Mouse (Mus musculus) left cerebral cortex, adult 9 months (tissue): ENCODE measurements at regions not wholly inside any gene's neighbourhood (a gene's known extent, or its start where the extent isn't known, plus 50 kb on each side); places are given as distances from the start of the nearest gene placed in this dataset.
A peak's percentile ranks its signal among the peaks of the same experiment; 100 is the strongest.

Experiments used
- DNase-seq, 2 experiments: peaks; one replicate each; pipeline ENCODE4 v3.0.0; 2022; ENCODE audit warnings: low spot score in 2 of 2

- no peak for DNase-seq
Observed at GRCm38 (mm10) chr4:153019211-153019610, 463.4 kb downstream of the Ajap1 start.

DNA sequence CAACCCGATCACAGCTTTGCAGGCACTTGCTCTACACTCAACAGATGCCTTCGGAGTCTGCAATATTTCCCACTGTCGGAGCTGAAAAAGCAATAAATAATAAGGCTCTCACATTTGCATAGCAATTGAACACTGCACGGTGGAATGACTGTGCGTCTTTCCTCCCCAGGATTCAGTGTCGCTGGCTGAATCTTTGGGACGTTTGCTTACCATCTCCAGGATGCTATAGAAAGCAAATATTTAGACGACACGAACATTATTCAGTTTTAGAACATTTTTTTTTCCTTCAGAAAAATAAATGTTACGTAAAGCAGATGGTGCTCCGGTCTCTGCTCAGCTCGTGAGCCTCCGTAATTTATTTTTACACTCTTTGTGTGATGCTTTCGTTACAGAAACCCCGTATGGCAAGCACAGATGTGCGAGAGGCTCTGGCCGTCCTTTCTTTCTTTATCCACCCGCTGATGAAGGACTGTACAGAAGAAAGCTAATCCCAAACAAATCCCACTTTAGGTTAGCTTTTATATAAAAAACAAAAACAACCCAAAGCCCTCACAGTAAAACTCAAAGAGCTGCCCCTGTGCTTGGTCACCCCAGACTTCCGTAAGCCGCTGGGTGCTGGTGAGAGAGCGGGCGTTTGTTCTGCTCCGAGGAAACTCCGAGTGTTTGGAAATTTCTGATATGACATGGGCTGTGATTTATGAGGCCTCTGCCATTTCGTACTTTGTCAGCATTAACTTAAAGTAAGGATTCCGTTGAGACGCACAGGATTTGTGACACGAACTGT lies 464.3 kb downstream of the Ajap1 start:
- peak; percentile 59 to 74 for DNase-seq

DNA sequence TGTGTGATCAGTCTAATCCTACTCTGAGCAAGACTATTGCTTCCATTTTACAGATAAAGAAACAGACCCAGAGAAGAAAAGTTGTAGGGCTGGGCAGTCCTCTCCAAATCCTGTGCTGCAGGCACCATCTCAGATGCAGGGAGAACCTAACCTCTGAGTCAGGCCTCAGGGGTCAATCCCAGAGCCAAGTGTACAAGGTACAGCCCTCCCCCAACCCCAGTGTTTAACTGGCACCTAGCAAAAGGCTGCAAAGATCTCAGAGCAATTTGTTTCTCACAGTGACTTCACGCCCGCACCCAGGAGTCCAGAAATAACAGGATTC lies 464.8 kb downstream of the Ajap1 start:
- DNase-seq: no peak

GRCm38 (mm10) chr4:153003338-153003737 lies 479.3 kb downstream of the Ajap1 start:
- DNase-seq: no peak

DNA sequence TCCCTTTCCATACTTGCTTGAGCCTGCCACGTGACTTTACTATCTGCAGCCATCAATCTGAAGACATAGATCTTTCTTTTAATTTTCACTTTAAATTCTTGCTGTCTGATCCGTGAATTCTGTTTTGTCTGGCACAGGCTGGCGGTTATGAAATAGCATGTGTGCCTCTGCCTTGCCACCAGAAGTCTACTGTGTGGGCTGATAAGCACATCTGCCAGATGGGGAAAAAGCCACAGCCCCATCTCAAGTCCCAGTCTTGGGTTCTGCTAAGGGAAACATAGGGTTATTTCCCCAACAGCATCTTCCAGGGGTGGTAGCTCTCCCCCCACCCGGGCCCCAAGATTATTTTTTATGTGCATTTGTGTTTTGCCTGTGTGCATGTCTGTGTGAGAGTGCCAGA lies 480.1 kb downstream of the Ajap1 start:
- peak in 1 of 2 experiments; percentile 41 for DNase-seq

GRCm38 (mm10) chr4:153001761-153002160 lies 480.9 kb downstream of the Ajap1 start:
- no peak for DNase-seq

GRCm38 (mm10) chr4:152999526-152999925 lies 483.1 kb downstream of the Ajap1 start:
- no peak for DNase-seq

DNA sequence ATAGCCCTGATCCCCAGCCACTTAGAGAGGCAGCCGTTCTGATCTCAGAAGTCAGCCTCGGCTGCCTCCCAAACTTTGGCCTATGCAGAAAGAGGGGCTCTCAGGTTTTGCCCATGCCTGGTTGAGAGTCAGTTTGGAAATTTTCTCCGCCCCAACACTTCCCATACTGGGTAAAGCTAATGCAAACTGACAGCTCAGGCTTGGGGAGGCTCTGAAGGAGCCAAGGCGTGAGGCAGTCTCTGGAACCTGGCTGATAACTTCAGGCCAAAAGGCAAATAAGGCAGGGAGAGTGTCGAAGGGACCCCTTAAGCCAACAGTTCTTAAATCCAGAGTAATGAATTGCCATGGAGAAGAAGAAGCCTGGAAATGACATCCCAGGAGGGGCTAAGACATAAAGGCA lies 485.4 kb downstream of the Ajap1 start:
- DNase-seq: no peak

DNA sequence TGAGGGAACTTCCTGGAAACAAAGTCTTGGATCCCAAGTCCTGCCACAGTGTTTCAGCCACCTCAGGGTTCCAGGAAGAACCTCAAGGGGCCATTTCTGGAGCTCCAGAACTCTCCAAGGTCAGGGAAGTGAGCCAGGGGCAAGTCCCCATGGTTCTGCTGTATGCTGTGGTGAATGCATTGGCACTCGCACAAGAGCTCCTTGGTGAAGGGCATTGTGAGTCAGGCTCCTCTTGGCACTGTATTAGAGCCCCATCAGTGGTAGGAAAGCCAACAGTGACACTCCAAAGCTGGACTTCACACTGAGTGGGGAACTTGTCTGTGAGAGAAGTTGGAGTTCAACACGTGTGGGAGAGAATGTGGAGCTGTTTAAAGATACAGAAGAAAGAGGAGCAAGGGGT lies 486.0 kb downstream of the Ajap1 start:
- DNase-seq: no peak

- DNase-seq: no peak
Observed at GRCm38 (mm10) chr4:152995052-152995595, 487.5 kb downstream of the Ajap1 start.

GRCm38 (mm10) chr4:152994206-152994605 lies 488.4 kb downstream of the Ajap1 start:
- DNase-seq: no peak

DNA sequence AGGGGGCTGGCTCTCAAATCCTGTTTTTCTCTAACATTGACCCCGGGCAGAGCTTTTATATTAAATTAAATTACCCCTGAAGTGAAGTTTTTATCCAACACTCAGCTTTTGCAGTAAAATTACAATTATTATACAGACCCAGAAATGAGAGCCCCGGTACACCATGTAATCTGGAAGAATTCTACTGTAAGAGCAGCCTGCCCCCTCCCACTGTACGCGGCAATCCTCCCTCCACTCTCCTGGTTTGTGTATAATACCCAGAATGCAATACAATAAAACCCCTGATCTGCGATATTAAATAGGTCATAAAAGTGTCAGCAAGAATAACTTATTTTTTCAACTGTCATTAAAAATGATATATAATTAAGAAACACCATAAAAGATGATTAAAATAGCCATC lies 492.3 kb downstream of the Ajap1 start:
- no peak for DNase-seq

GRCm38 (mm10) chr4:152987726-152988125 lies 494.9 kb downstream of the Ajap1 start:
- DNase-seq: peak in 1 of 2 experiments; percentile 15

DNA sequence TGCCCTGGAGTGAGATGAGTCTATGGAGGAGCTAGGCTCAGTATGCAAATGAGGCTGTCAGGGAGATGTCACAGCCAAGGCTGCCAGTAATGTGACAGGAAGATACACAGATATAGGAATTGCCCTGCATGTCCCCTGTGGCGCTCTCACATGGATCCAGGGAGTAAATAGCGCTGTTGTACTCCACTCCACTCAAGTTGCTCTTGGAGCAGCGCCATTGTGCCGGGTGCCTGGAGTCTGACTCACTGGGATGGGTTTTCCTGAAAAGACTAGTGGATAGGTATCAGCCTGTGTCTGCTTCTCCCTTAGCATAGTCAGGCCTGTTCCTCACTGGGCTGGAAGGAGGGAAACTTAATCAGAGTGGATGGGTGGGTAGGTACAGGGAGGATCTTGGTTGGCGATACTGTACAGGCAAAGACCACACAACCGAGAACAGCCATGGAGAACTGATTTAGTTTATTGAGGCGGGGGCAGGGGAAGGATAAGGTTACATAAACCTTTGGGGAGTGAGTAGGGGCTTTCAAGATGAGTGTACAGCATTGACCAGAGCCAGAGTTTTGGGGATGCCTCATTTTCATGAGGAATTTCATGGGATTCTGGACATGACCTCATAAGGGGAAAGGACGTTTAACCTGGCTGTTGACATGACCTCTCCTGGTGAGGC lies 497.5 kb upstream of the Kcnab2 start:
- DNase-seq: no peak

GRCm38 (mm10) chr4:152963001-152963400 lies 485.3 kb upstream of the Kcnab2 start:
- DNase-seq: no peak

- DNase-seq: no peak
Observed at GRCm38 (mm10) chr4:152962165-152962564, 484.5 kb upstream of the Kcnab2 start.

DNA sequence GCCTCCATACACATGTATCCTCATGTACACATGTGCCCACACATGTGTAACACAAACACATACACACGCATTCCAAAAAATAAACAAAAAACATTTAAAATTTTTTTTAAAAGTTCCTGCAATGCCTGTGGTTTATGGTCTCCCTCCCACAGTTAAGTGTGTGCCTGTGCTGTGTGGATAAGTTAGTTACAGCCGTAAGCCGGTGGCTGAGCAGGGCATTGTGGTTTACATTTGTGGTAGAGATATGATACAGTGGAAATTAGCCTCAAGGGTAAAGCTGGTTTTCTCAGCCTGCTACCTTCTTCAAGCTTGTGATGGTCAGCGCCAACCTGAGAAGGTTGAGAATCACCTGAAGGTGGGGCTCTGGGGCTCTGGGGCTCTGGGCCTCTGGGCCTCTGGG lies 484.0 kb upstream of the Kcnab2 start:
- DNase-seq: no peak

GRCm38 (mm10) chr4:152959627-152960230 lies 482.1 kb upstream of the Kcnab2 start:
- peak; percentile 23 to 62 for DNase-seq

DNA sequence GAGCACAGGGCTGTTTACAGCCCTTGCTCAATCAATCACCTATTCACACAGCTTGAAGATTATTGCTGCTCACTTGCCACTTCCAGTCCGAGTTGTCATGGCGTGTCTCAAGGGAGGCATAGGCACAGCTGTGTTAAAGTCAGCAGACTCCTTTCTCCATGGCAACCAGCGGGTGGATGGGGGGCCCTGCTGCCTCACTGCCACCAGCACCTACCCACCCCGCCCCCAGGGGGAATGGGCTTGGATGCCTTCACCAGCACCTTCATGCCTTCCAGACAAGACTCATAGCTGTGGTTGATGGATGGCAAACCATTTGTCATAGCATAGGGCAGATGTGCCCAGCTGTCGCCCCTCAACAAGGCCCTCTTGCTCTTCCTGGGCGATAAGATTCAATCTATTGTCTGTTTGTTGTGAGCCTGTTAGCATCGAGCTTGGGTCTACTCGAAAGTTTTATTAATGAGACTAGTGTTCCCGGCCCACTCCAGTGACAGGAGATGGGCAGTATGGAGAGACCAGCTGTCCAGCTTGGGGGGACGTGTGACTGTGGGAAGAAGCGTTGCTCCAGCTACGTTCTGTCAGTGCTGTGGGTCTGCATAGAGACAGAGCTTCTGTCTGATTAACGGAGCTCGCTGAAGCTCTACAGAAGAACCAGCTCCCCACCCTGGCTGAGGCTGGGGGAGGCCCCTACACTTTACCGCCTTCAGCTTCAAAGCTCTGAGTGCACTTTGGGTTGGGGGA lies 475.7 kb upstream of the Kcnab2 start:
- no peak for DNase-seq

DNA sequence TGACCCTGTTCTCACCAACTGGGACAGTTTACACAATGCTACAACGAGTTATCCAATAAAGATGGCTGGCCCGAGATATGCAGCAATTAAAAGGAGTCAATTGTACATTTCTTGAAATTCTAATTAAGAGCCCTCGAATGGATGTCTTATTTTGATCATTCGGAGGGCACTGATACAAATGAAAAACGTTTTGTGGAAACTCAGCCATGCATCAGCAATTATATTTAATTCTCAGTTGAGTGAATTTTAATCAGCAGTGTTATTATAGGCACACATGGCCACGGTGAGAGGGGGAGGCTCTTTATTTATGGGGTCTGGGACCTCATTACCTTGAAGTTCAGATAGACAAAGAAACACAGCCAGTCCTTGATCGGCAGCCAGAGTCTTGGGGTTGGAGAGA lies 471.3 kb upstream of the Kcnab2 start:
- no peak for DNase-seq

DNA sequence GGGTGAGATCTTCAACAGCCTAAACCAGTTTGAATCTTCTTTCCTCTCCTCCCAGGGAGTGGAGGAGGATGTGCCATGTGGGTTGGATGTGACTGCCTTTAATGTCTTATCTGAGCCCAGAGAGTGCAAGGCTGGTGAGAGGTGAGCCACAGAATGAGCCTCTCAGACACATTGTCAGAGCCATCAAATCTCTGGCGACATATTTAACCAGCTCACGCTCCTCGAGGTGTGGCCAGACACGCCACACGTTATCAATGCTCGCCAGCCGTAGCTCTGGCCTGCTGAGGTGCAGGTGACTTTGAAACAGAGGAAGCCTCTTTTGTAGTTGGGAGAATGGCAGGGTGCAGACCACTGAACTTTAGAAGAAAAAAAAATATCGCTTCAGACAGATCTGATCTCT lies 463.5 kb upstream of the Kcnab2 start:
- DNase-seq: no peak

DNA sequence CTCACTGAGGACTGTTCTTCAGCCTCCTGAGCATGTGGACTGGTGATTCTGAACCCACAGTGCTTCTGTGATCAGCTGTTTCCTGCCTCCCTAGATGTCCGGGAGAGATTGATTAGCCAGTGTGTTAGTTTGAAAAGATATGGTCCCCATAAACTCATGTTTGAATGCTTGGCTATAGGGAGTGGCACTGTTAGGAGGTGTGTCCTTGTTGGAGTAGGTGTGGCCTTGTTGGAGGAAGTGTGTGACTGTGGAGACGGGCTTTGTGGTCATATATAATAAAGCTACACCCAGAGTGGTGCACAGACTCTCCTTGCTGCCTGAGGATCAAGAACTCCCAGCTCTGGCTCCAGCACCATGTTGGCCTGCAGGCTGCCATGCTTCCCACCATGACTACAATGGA lies 458.9 kb upstream of the Kcnab2 start:
- no peak for DNase-seq
